In genomic region chr19:22916643-22917344, GRCm38 (mm10) we compare ENCODE assay signal across 8 mouse cellular contexts.
DNase-seq lines count a peak whose midpoint lies in the region; ATAC-seq lines count a peak whose summit lies in the region.

No protein-coding gene starts in this region.

- H3K27me3 ChIP-seq in forebrain, embryonic 13.5 days: no peaks in the 10 kb centered on the region
- H3K27me3 ChIP-seq in heart, embryonic 16.5 days (ENCODE audit: control insufficient read depth, insufficient read depth, low read length): no peaks in the 10 kb centered on the region
- no peaks in the 10 kb centered on the region for H3K27me3 ChIP-seq in liver, embryonic 12.5 days (replicated peaks)
- H3K27me3 ChIP-seq in neural tube, embryonic 12.5 days (replicated peaks): no peaks in the 10 kb centered on the region

- H3K36me3 ChIP-seq in forebrain, embryonic 13.5 days (ENCODE audit: poor library complexity, severe bottlenecking): no peaks in the 10 kb centered on the region
- H3K36me3 ChIP-seq in heart, embryonic 16.5 days (ENCODE audit: control insufficient read depth, insufficient read depth): no peaks in the 10 kb centered on the region
- no peaks in the 10 kb centered on the region for H3K36me3 ChIP-seq in liver, embryonic 12.5 days
- no peaks in the 10 kb centered on the region for H3K36me3 ChIP-seq in neural tube, embryonic 12.5 days

- DNase-seq in 3T3-L1 (ENCODE audit: low read depth, low spot score): peak; percentile 100
- peak; percentile 62 for DNase-seq in brain, embryonic 18.5 days (ENCODE audit: low read depth, low spot score)
- DNase-seq in kidney, postnatal 36 days: peak; percentile 99 to 100
- peak; percentile 3 to 10 for DNase-seq in thymus, postnatal 36 days

- WGBS in forebrain, embryonic 13.5 days: 46% methylated on average over 18 of the region's 18 CpGs
- WGBS in heart, embryonic 16.5 days: 22% methylated on average over 18 of the region's 18 CpGs
- WGBS in liver, embryonic 12.5 days (ENCODE audit: insufficient replicate concordance): 38% methylated on average over 18 of the region's 18 CpGs
- WGBS in neural tube, embryonic 12.5 days: 54% methylated on average over 18 of the region's 18 CpGs

- no peaks in the 10 kb centered on the region for H3K9me3 ChIP-seq in forebrain, embryonic 13.5 days (replicated peaks)
- H3K9me3 ChIP-seq in heart, embryonic 16.5 days (replicated peaks; ENCODE audit: control insufficient read depth, low read length): no peaks in the 10 kb centered on the region
- no peaks in the 10 kb centered on the region for H3K9me3 ChIP-seq in liver, embryonic 12.5 days (replicated peaks)
- no peaks in the 10 kb centered on the region for H3K9me3 ChIP-seq in neural tube, embryonic 12.5 days

- H3K4me3 ChIP-seq in forebrain, embryonic 13.5 days: no peak overlapping the region
- peak overlapping the region; percentile 53 for H3K4me3 ChIP-seq in heart, embryonic 16.5 days (ENCODE audit: low read length)
- no peak overlapping the region for H3K4me3 ChIP-seq in liver, embryonic 12.5 days
- H3K4me3 ChIP-seq in neural tube, embryonic 12.5 days: no peak overlapping the region

- H3K27ac ChIP-seq in forebrain, embryonic 13.5 days: peak overlapping the region; percentile 40; the same call in 1 of the 2 replicates
- peak overlapping the region; percentile 80 for H3K27ac ChIP-seq in heart, embryonic 16.5 days (ENCODE audit: low read length)
- no peak overlapping the region for H3K27ac ChIP-seq in liver, embryonic 12.5 days
- H3K27ac ChIP-seq in neural tube, embryonic 12.5 days: no peak overlapping the region

- peaks cover 11% of the 10 kb centered on the region for H3K4me1 ChIP-seq in forebrain, embryonic 13.5 days
- peaks cover 10% of the 10 kb centered on the region for H3K4me1 ChIP-seq in heart, embryonic 16.5 days (ENCODE audit: control insufficient read depth, insufficient read depth, low read length)
- H3K4me1 ChIP-seq in liver, embryonic 12.5 days: peaks cover 11% of the 10 kb centered on the region; the same call in 1 of the 2 replicates
- H3K4me1 ChIP-seq in neural tube, embryonic 12.5 days: peaks cover 4% of the 10 kb centered on the region

- peak overlapping the region; percentile 22; the same call in 1 of the 2 replicates for H3K9ac ChIP-seq in forebrain, embryonic 13.5 days
- H3K9ac ChIP-seq in heart, embryonic 16.5 days (ENCODE audit: low read length): peak overlapping the region; percentile 65; the same call in 1 of the 2 replicates
- no peak overlapping the region for H3K9ac ChIP-seq in liver, embryonic 12.5 days
- H3K9ac ChIP-seq in neural tube, embryonic 12.5 days: no peak overlapping the region

- peak overlapping the region; percentile 65 for H3K4me2 ChIP-seq in forebrain, embryonic 13.5 days
- H3K4me2 ChIP-seq in heart, embryonic 16.5 days (ENCODE audit: low read depth, low read length): peak overlapping the region; percentile 81
- 0 out of 2 replicates have a peak overlapping the region, but pooled peaks have one; percentile 50 for H3K4me2 ChIP-seq in liver, embryonic 12.5 days
- peak overlapping the region; percentile 4; the same call in 1 of the 2 replicates for H3K4me2 ChIP-seq in neural tube, embryonic 12.5 days (replicated peaks)

- peak; percentile 89 for ATAC-seq in forebrain, embryonic 13.5 days
- ATAC-seq in heart, embryonic 16.5 days (replicated peaks; ENCODE audit: extremely low read depth, insufficient read depth, low FRiP score): peak; percentile 98
- ATAC-seq in liver, embryonic 12.5 days: peak; percentile 37; the same call in 1 of the 2 replicates
- peak; percentile 75 for ATAC-seq in neural tube, embryonic 12.5 days (ENCODE audit: low FRiP score, low read depth)

Comparison
In these comparisons a context has a peak if more than half of its experiments do, and no peak if none do; other contexts are left out.
1. DNase-seq: peak in every context shown above with its lines; median percentile 100 in 3T3-L1; 100 in kidney, postnatal 36 days; 62 in brain, embryonic 18.5 days; 6 in thymus, postnatal 36 days.
2. ATAC-seq: peak in every context shown above with its lines; median percentile 98 in heart, embryonic 16.5 days; 89 in forebrain, embryonic 13.5 days; 75 in neural tube, embryonic 12.5 days; 37 in liver, embryonic 12.5 days.
3. H3K27ac ChIP-seq: peak in forebrain, embryonic 13.5 days (single experiment) and heart, embryonic 16.5 days (single experiment); none in liver, embryonic 12.5 days (single experiment) and neural tube, embryonic 12.5 days (single experiment).
4. H3K4me2 ChIP-seq: peak in every context shown above with its lines; median percentile 81 in heart, embryonic 16.5 days; 65 in forebrain, embryonic 13.5 days; 50 in liver, embryonic 12.5 days; 4 in neural tube, embryonic 12.5 days.
5. H3K9ac ChIP-seq: peak in forebrain, embryonic 13.5 days (single experiment) and heart, embryonic 16.5 days (single experiment); none in liver, embryonic 12.5 days (single experiment) and neural tube, embryonic 12.5 days (single experiment).